Mouse (Mus musculus) testis, postnatal 14 days (tissue): ENCODE results near the gene Ptgfr.

Experiments used
- DNase-seq: peaks from one replicate; pipeline ENCODE4 v3.0.0; 2021; ENCODE audit warnings: low spot score

Gene Ptgfr

GRCm38 (mm10) chr3:151836871-151837680, at the start of gene Ptgfr:
Gene Ptgfr, minus strand, starts transcription at chr3:151837630.
- DNase-seq: peak; percentile 43

- no peak for DNase-seq
These were observed 46.5 kb upstream of the Ptgfr start for GRCm38 (mm10) chr3:151883881-151884280.

- no peak for DNase-seq
These were observed 42.6 kb upstream of the Ptgfr start for GRCm38 (mm10) chr3:151879981-151880380.

- DNase-seq: no peak
These were observed 31.5 kb upstream of the Ptgfr start for GRCm38 (mm10) chr3:151868970-151869369.

GRCm38 (mm10) chr3:151851344-151851743, 13.9 kb upstream of the Ptgfr start:
- no peak for DNase-seq

GRCm38 (mm10) chr3:151850621-151851020, 13.2 kb upstream of the Ptgfr start:
- DNase-seq: no peak

- DNase-seq: no peak
These were observed 8.9 kb upstream of the Ptgfr start for GRCm38 (mm10) chr3:151846292-151846691.

GRCm38 (mm10) chr3:151844361-151845154, 7.1 kb upstream of the Ptgfr start:
- no peak for DNase-seq

GRCm38 (mm10) chr3:151840688-151841087, 3.3 kb upstream of the Ptgfr start:
- no peak for DNase-seq

GRCm38 (mm10) chr3:151838372-151838771, 942 bp upstream of the Ptgfr start:
- DNase-seq: no peak

GRCm38 (mm10) chr3:151837749-151838148, 319 bp upstream of the Ptgfr start:
- DNase-seq: no peak

- DNase-seq: no peak
These were observed 979 bp downstream of the Ptgfr start for GRCm38 (mm10) chr3:151836451-151836850.

- no peak for DNase-seq
These were observed 1.6 kb downstream of the Ptgfr start for GRCm38 (mm10) chr3:151835831-151836230.

- no peak for DNase-seq
These were observed 9.3 kb downstream of the Ptgfr start for GRCm38 (mm10) chr3:151827950-151828610.

- no peak for DNase-seq
These were observed 17.6 kb downstream of the Ptgfr start for GRCm38 (mm10) chr3:151819811-151820210.

- no peak for DNase-seq
These were observed 19.2 kb downstream of the Ptgfr start for GRCm38 (mm10) chr3:151818265-151818664.

GRCm38 (mm10) chr3:151808613-151809012, 28.8 kb downstream of the Ptgfr start:
- DNase-seq: no peak

- no peak for DNase-seq
These were observed 48.8 kb downstream of the Ptgfr start for GRCm38 (mm10) chr3:151788622-151789021.

GRCm38 (mm10) chr3:151775089-151775488, 62.3 kb downstream of the Ptgfr start:
- no peak for DNase-seq

- no peak for DNase-seq
These were observed 66.4 kb downstream of the Ptgfr start for GRCm38 (mm10) chr3:151771074-151771473.

GRCm38 (mm10) chr3:151749737-151750136, 87.7 kb downstream of the Ptgfr start, which contains the start of gene Ifi44:
Gene Ifi44, minus strand, starts transcription at chr3:151749960.
- DNase-seq: no peak

- DNase-seq: no peak
These were observed 88.9 kb downstream of the Ptgfr start for GRCm38 (mm10) chr3:151748514-151748913.
